Mouse (Mus musculus) lung, embryonic 14.5 days (tissue): ENCODE data around the gene Slc27a3. TPM values are rescaled to one million over a fixed set of nuclear protein-coding genes. Genes with fewer than 3 reads are reported as not detected.

Experiments used
- ATAC-seq: fragments of 200-750 bp; cut with Nextera tagmentation; 2 replicates; pipeline ENCODE4 v1.8.0; 2017; ENCODE audit warnings: mild to moderate bottlenecking, moderate TSS enrichment, moderate library complexity; ENCODE audit not compliant: insufficient read depth
- DNase-seq: peaks from one replicate; pipeline ENCODE4 v3.0.0-alpha.2; 2015
- H3K27ac ChIP-seq: fragments of 300-500 bp; sonication (generic); 2 replicates; pipeline ENCODE4 v1.5.1; 2014; ENCODE audit warnings: low read depth, mild to moderate bottlenecking, moderate library complexity
- H3K27me3 ChIP-seq: fragments of 300-500 bp; sonication (generic); 2 replicates; pipeline ENCODE4 v1.6.1; 2014; ENCODE audit warnings: low read length, control low read depth; ENCODE audit not compliant: insufficient read depth
- H3K36me3 ChIP-seq: fragments of 300-500 bp; sonication (generic); 2 replicates; pipeline ENCODE4 v1.6.1; 2014; ENCODE audit warnings: control low read depth; ENCODE audit not compliant: insufficient read depth
- H3K4me1 ChIP-seq: fragments of 300-500 bp; sonication (generic); 2 replicates; pipeline ENCODE4 v1.6.1; 2014; ENCODE audit warnings: antibody characterized with exemption, control low read depth; ENCODE audit not compliant: insufficient read depth
- H3K4me2 ChIP-seq: fragments of 300-500 bp; sonication (generic); 2 replicates; pipeline ENCODE4 v1.6.1; 2014; ENCODE audit warnings: mild to moderate bottlenecking
- H3K4me3 ChIP-seq: fragments of 300-500 bp; sonication (generic); 2 replicates; pipeline ENCODE4 v1.5.1; 2014; ENCODE audit warnings: low read depth, low read length
- H3K9ac ChIP-seq: fragments of 300-500 bp; sonication (generic); 2 replicates; pipeline ENCODE4 v1.6.1; 2014
- H3K9me3 ChIP-seq: fragments of 300-500 bp; sonication (generic); 2 replicates; pipeline ENCODE4 v1.6.1; 2016; ENCODE audit warnings: low read depth, low read length, control low read depth
- CTCF ChIP-seq: IDR thresholded peaks from 2 replicates; pipeline ENCODE4 v1.5.1; 2016; ENCODE audit warnings: antibody characterized with exemption, low read depth
- WGBS: fragments of 180-500 bp; shearing (Covaris S2); extraction: QIAGEN DNeasy Blood & Tissue Kit; methylation state at CpG from one replicate; pipeline ENCODE4 v1.1.7; 2014; 5-methylcytosine and 5-hydroxymethylcytosine counted together
- polyA plus RNA-seq: library from polyadenylated mRNA; unstranded; fragments of >200 nt; fragmentation: Nextera tagmentation; extraction: Ambion mirVana; gene quantifications from 2 replicates; pipeline ENCODE4 v1.2.1, GENCODE M21; 2014

The Slc27a3 gene
- polyA plus RNA-seq, 1 experiment from 2014 or later = 18.4 TPM

GRCm38 (mm10) chr3:90371857-90372256 lies 17.9 kb downstream of the Slc27a3 start:
- no peaks in the 10 kb centered on the region for H3K36me3 ChIP-seq
- H3K4me3 ChIP-seq = no peak overlapping the region
- TF ChIP-seq CTCF = no peak
- no peak overlapping the region for H3K9ac ChIP-seq
- WGBS = 68% methylated on average over 7 of the region's 7 CpGs
- H3K27me3 ChIP-seq = no peaks in the 10 kb centered on the region
- no peak overlapping the region for H3K27ac ChIP-seq
- DNase-seq = no peak
- H3K4me1 ChIP-seq = no peaks in the 10 kb centered on the region
- no peaks in the 10 kb centered on the region for H3K9me3 ChIP-seq
- no peak for ATAC-seq
- H3K4me2 ChIP-seq = no peak overlapping the region

GRCm38 (mm10) chr3:90369041-90369440 lies 20.7 kb downstream of the Slc27a3 start:
- Histone ChIP-seq H3K27me3 (no peaks in the 10 kb centered on the region), H3K9me3 (no peaks in the 10 kb centered on the region), H3K27ac (no peak overlapping the region), H3K4me2 (no peak overlapping the region), H3K9ac (no peak overlapping the region), H3K4me3 (no peak overlapping the region), H3K36me3 (no peaks in the 10 kb centered on the region), H3K4me1 (no peaks in the 10 kb centered on the region)
- 32% methylated on average over 2 of the region's 2 CpGs for WGBS
- DNase-seq (peak; percentile 21), ATAC-seq (no peak)
- TF ChIP-seq CTCF = no peak

- Histone ChIP-seq H3K4me3 (no peak overlapping the region), H3K9me3 (no peaks in the 10 kb centered on the region), H3K9ac (no peak overlapping the region), H3K27ac (no peak overlapping the region), H3K4me1 (no peaks in the 10 kb centered on the region), H3K27me3 (no peaks in the 10 kb centered on the region), H3K36me3 (peaks cover 4% of the 10 kb centered on the region; the same call in 1 of the 2 replicates), H3K4me2 (no peak overlapping the region)
- ATAC-seq (no peak), DNase-seq (no peak)
- WGBS = 78% methylated on average over 5 of the region's 5 CpGs
- no peak for TF ChIP-seq CTCF
These were observed 22.6 kb downstream of the Slc27a3 start for GRCm38 (mm10) chr3:90367001-90367632.

- WGBS = 62% methylated on average over 2 of the region's 2 CpGs
- no peaks in the 10 kb centered on the region for H3K9me3 ChIP-seq
- peaks cover 41% of the 10 kb centered on the region for H3K36me3 ChIP-seq
- no peak overlapping the region for H3K27ac ChIP-seq
- H3K4me3 ChIP-seq = no peak overlapping the region
- no peak overlapping the region for H3K9ac ChIP-seq
- ATAC-seq (no peak), DNase-seq (peak; percentile 11)
- no peaks in the 10 kb centered on the region for H3K4me1 ChIP-seq
- no peak overlapping the region for H3K4me2 ChIP-seq
- H3K27me3 ChIP-seq = no peaks in the 10 kb centered on the region
- TF ChIP-seq CTCF = no peak
These were observed 27.4 kb downstream of the Slc27a3 start for GRCm38 (mm10) chr3:90362346-90362745.

- Histone ChIP-seq H3K4me3 (no peak overlapping the region), H3K9me3 (no peaks in the 10 kb centered on the region), H3K27ac (no peak overlapping the region), H3K36me3 (peaks cover 50% of the 10 kb centered on the region), H3K4me2 (no peak overlapping the region), H3K4me1 (no peaks in the 10 kb centered on the region), H3K9ac (no peak overlapping the region), H3K27me3 (no peaks in the 10 kb centered on the region)
- DNase-seq (no peak), ATAC-seq (no peak)
- 82% methylated on average over 4 of the region's 4 CpGs for WGBS
- TF ChIP-seq CTCF = no peak
These were observed 28.3 kb downstream of the Slc27a3 start for GRCm38 (mm10) chr3:90361476-90361875.

- Histone ChIP-seq H3K9me3 (no peaks in the 10 kb centered on the region), H3K27me3 (no peaks in the 10 kb centered on the region), H3K4me3 (no peak overlapping the region), H3K36me3 (peaks cover 72% of the 10 kb centered on the region), H3K4me2 (no peak overlapping the region), H3K27ac (no peak overlapping the region), H3K4me1 (no peaks in the 10 kb centered on the region), H3K9ac (no peak overlapping the region)
- DNase-seq = no peak
- no peak for TF ChIP-seq CTCF
- no peak for ATAC-seq
- 65% methylated on average over 1 of the region's 1 CpGs for WGBS
These were observed 30.5 kb downstream of the Slc27a3 start for GRCm38 (mm10) chr3:90359230-90359629.

- ATAC-seq (no peak), DNase-seq (no peak)
- Histone ChIP-seq H3K27me3 (no peaks in the 10 kb centered on the region), H3K4me1 (no peaks in the 10 kb centered on the region), H3K27ac (no peak overlapping the region), H3K4me3 (no peak overlapping the region), H3K9me3 (no peaks in the 10 kb centered on the region), H3K4me2 (no peak overlapping the region), H3K9ac (no peak overlapping the region), H3K36me3 (peaks cover 85% of the 10 kb centered on the region)
- no peak for TF ChIP-seq CTCF
- 89% methylated on average over 7 of the region's 7 CpGs for WGBS
These were observed 31.8 kb downstream of the Slc27a3 start for GRCm38 (mm10) chr3:90357959-90358358.
